Mouse (Mus musculus) hindbrain, embryonic 13.5 days (tissue): Measurements from ENCODE around the gene Mark3. TPM values are rescaled to one million over a fixed set of nuclear protein-coding genes. Genes with fewer than 3 reads are reported as not detected.
A peak's percentile ranks its signal among the peaks of the same experiment; 100 is the strongest.

Experiments used
- ATAC-seq: fragments of 200-750 bp; cut with Nextera tagmentation; 2 replicates; pipeline ENCODE4 v1.8.0; 2017; ENCODE audit warnings: moderate TSS enrichment; ENCODE audit not compliant: low FRiP score
- H3K27ac ChIP-seq: fragments of 300-500 bp; sonication (generic); 2 replicates; pipeline ENCODE4 v1.5.1; 2015; ENCODE audit warnings: inconsistent platforms, mild to moderate bottlenecking, moderate library complexity
- H3K27me3 ChIP-seq: fragments of 300-500 bp; sonication (generic); 2 replicates; pipeline ENCODE4 v1.6.1; 2015; ENCODE audit warnings: mild to moderate bottlenecking, inconsistent platforms
- H3K36me3 ChIP-seq: fragments of 300-500 bp; sonication (generic); 2 replicates; pipeline ENCODE4 v1.6.1; 2015; ENCODE audit warnings: mild to moderate bottlenecking, inconsistent platforms
- H3K4me1 ChIP-seq: fragments of 300-500 bp; sonication (generic); replicated peaks from 2 replicates; pipeline ENCODE4 v1.6.1; 2015; ENCODE audit warnings: inconsistent platforms
- H3K4me2 ChIP-seq: fragments of 300-500 bp; sonication (generic); 2 replicates; pipeline ENCODE4 v1.6.1; 2015; ENCODE audit warnings: inconsistent platforms, mild to moderate bottlenecking, moderate library complexity
- H3K4me3 ChIP-seq: fragments of 300-500 bp; sonication (generic); 2 replicates; pipeline ENCODE4 v1.5.1; 2015; ENCODE audit warnings: mild to moderate bottlenecking, inconsistent platforms
- H3K9ac ChIP-seq: fragments of 300-500 bp; sonication (generic); 2 replicates; pipeline ENCODE4 v1.6.1; 2015; ENCODE audit warnings: mild to moderate bottlenecking, inconsistent platforms
- H3K9me3 ChIP-seq: fragments of 300-500 bp; sonication (generic); 2 replicates; pipeline ENCODE4 v1.6.1; 2016; ENCODE audit warnings: inconsistent platforms
- WGBS: fragments of 180-500 bp; shearing (Covaris S2); methylation state at CpG from one replicate; pipeline ENCODE4 v1.1.7; 2015; 5-methylcytosine and 5-hydroxymethylcytosine counted together
- polyA plus RNA-seq: library from polyadenylated mRNA; unstranded; fragments of >200 nt; fragmentation: Nextera tagmentation; extraction: Ambion mirVana; gene quantifications from 2 replicates; pipeline ENCODE4 v1.2.1, GENCODE M21; 2015

The Mark3 gene
- polyA plus RNA-seq, 1 experiment from 2014 or later, result 50.9 TPM

GRCm38 (mm10) chr12:111670976-111671375, 96.7 kb downstream of the Mark3 start:
- peak overlapping the region; percentile 91 for H3K4me3 ChIP-seq
- H3K36me3 ChIP-seq, result peaks cover 24% of the 10 kb centered on the region
- H3K9ac ChIP-seq, result peak overlapping the region; percentile 99
- peak overlapping the region; percentile 97 for H3K27ac ChIP-seq
- ATAC-seq, result 0 out of 2 replicates have a peak, but pooled peaks have one; percentile 0
- H3K9me3 ChIP-seq, result no peaks in the 10 kb centered on the region
- H3K27me3 ChIP-seq, result peaks cover 11% of the 10 kb centered on the region
- peak overlapping the region; percentile 95 for H3K4me2 ChIP-seq
- under 1% methylated on average over 35 of the region's 35 CpGs for WGBS
- peaks cover 39% of the 10 kb centered on the region for H3K4me1 ChIP-seq

GRCm38 (mm10) chr12:111671431-111671902, 97.1 kb downstream of the Mark3 start:
- ATAC-seq, result peak; percentile 50
- Histone ChIP-seq H3K27ac (peak overlapping the region; percentile 97), H3K36me3 (peaks cover 24% of the 10 kb centered on the region), H3K4me2 (peak overlapping the region; percentile 95), H3K4me3 (peak overlapping the region; percentile 91), H3K9me3 (no peaks in the 10 kb centered on the region), H3K27me3 (peaks cover 11% of the 10 kb centered on the region), H3K9ac (peak overlapping the region; percentile 99), H3K4me1 (peaks cover 39% of the 10 kb centered on the region)
- under 1% methylated on average over 34 of the region's 34 CpGs for WGBS

- peaks cover 43% of the 10 kb centered on the region for H3K4me1 ChIP-seq
- peaks cover 11% of the 10 kb centered on the region for H3K27me3 ChIP-seq
- peak within 1 kb of the TSS; percentile 95 for H3K4me2 ChIP-seq
- H3K4me3 ChIP-seq, result peak within 1 kb of the TSS; percentile 91
- 0% methylated on average over 31 of the region's 31 CpGs for WGBS
- no peaks in the 10 kb centered on the region for H3K9me3 ChIP-seq
- H3K36me3 ChIP-seq, result peaks cover 19% of the 10 kb centered on the region
- H3K27ac ChIP-seq, result peak within 1 kb of the TSS; percentile 97
- ATAC-seq, result peak; percentile 86
- peak within 1 kb of the TSS; percentile 99 for H3K9ac ChIP-seq
These were observed 97.9 kb downstream of the Mark3 start, which contains the start of gene Ckb for GRCm38 (mm10) chr12:111672176-111672575. Ckb (minus strand) TSS chr12:111672338.

- Histone ChIP-seq H3K27ac (peak overlapping the region; percentile 97), H3K4me2 (peak overlapping the region; percentile 95), H3K4me3 (peak overlapping the region; percentile 91), H3K9ac (peak overlapping the region; percentile 99), H3K4me1 (peaks cover 48% of the 10 kb centered on the region), H3K9me3 (no peaks in the 10 kb centered on the region), H3K36me3 (peaks cover 16% of the 10 kb centered on the region), H3K27me3 (peaks cover 11% of the 10 kb centered on the region)
- WGBS, result 9% methylated on average over 12 of the region's 12 CpGs
- ATAC-seq, result peak; percentile 37
These were observed 98.3 kb downstream of the Mark3 start for GRCm38 (mm10) chr12:111672581-111672980.

- 70% methylated on average over 2 of the region's 2 CpGs for WGBS
- ATAC-seq, result no peak
- Histone ChIP-seq H3K36me3 (peaks cover 5% of the 10 kb centered on the region; the same call in 1 of the 2 replicates), H3K9ac (no peak overlapping the region), H3K4me2 (no peak overlapping the region), H3K4me1 (peaks cover 42% of the 10 kb centered on the region), H3K27ac (no peak overlapping the region), H3K9me3 (no peaks in the 10 kb centered on the region), H3K4me3 (no peak overlapping the region), H3K27me3 (peaks cover 11% of the 10 kb centered on the region)
These were observed 100.6 kb downstream of the Mark3 start for GRCm38 (mm10) chr12:111674850-111675486.

- peaks cover 11% of the 10 kb centered on the region for H3K27me3 ChIP-seq
- no peak overlapping the region for H3K27ac ChIP-seq
- peaks cover 10% of the 10 kb centered on the region; the same call in 1 of the 2 replicates for H3K36me3 ChIP-seq
- no peak overlapping the region; the same call in 1 of the 2 replicates for H3K9ac ChIP-seq
- no peak for ATAC-seq
- no peaks in the 10 kb centered on the region for H3K9me3 ChIP-seq
- WGBS, result 85% methylated on average over 6 of the region's 6 CpGs
- H3K4me3 ChIP-seq, result no peak overlapping the region
- no peak overlapping the region for H3K4me2 ChIP-seq
- H3K4me1 ChIP-seq, result peaks cover 31% of the 10 kb centered on the region
These were observed 101.7 kb downstream of the Mark3 start for GRCm38 (mm10) chr12:111675797-111676580.

- peaks cover 23% of the 10 kb centered on the region for H3K36me3 ChIP-seq
- no peaks in the 10 kb centered on the region for H3K9me3 ChIP-seq
- peaks cover 31% of the 10 kb centered on the region for H3K4me1 ChIP-seq
- peak overlapping the region; percentile 97 for H3K27ac ChIP-seq
- peaks cover 11% of the 10 kb centered on the region for H3K27me3 ChIP-seq
- peak overlapping the region; percentile 90 for H3K4me3 ChIP-seq
- H3K9ac ChIP-seq, result peak overlapping the region; percentile 88
- peak overlapping the region; percentile 99 for H3K4me2 ChIP-seq
- 12% methylated on average over 5 of the region's 5 CpGs for WGBS
- ATAC-seq, result peak; percentile 11; the same call in 1 of the 2 replicates
These were observed 103.1 kb downstream of the Mark3 start for GRCm38 (mm10) chr12:111677421-111677820.

GRCm38 (mm10) chr12:111677882-111678669, 103.8 kb downstream of the Mark3 start, which contains the start of gene Trmt61a:
Trmt61a (plus strand) TSS chr12:111678105.
- WGBS, result under 1% methylated on average over 51 of the region's 51 CpGs

GRCm38 (mm10) chr12:111678670-111678933, 104.3 kb downstream of the Mark3 start:
- no peak for ATAC-seq
- Histone ChIP-seq H3K4me2 (peak overlapping the region; percentile 99), H3K9me3 (no peaks in the 10 kb centered on the region), H3K36me3 (peaks cover 29% of the 10 kb centered on the region), H3K4me3 (peak overlapping the region; percentile 90), H3K27me3 (peaks cover 11% of the 10 kb centered on the region), H3K27ac (no peak overlapping the region), H3K4me1 (peaks cover 25% of the 10 kb centered on the region), H3K9ac (peak overlapping the region; percentile 88)
- 8% methylated on average over 13 of the region's 13 CpGs for WGBS

More at GRCm38 (mm10) chr12:111677882-111678669, 103.8 kb downstream of the Mark3 start, which contains the start of gene Trmt61a:
- peaks cover 27% of the 10 kb centered on the region for H3K36me3 ChIP-seq
- no peaks in the 10 kb centered on the region for H3K9me3 ChIP-seq
- H3K27me3 ChIP-seq, result peaks cover 11% of the 10 kb centered on the region
- ATAC-seq, result peak; percentile 90
- H3K4me3 ChIP-seq, result peak within 1 kb of the TSS; percentile 90
- H3K9ac ChIP-seq, result peak within 1 kb of the TSS; percentile 88
- peak within 1 kb of the TSS; percentile 99 for H3K4me2 ChIP-seq
- H3K27ac ChIP-seq, result peak within 1 kb of the TSS; percentile 97
- H3K4me1 ChIP-seq, result peaks cover 25% of the 10 kb centered on the region

- Histone ChIP-seq H3K9me3 (no peaks in the 10 kb centered on the region), H3K4me1 (peaks cover 25% of the 10 kb centered on the region), H3K4me3 (peak overlapping the region; percentile 90), H3K36me3 (peaks cover 33% of the 10 kb centered on the region), H3K4me2 (peak overlapping the region; percentile 99), H3K9ac (peak overlapping the region; percentile 88), H3K27ac (no peak overlapping the region), H3K27me3 (peaks cover 9% of the 10 kb centered on the region)
- WGBS, result 59% methylated on average over 7 of the region's 7 CpGs
- ATAC-seq, result no peak
These were observed 104.7 kb downstream of the Mark3 start for GRCm38 (mm10) chr12:111678997-111679396.

- H3K4me1 ChIP-seq, result peaks cover 25% of the 10 kb centered on the region
- H3K36me3 ChIP-seq, result peaks cover 36% of the 10 kb centered on the region
- H3K27me3 ChIP-seq, result no peaks in the 10 kb centered on the region
- H3K4me3 ChIP-seq, result no peak overlapping the region
- H3K27ac ChIP-seq, result no peak overlapping the region
- WGBS, result 94% methylated on average over 13 of the region's 13 CpGs
- H3K9me3 ChIP-seq, result no peaks in the 10 kb centered on the region
- no peak overlapping the region for H3K4me2 ChIP-seq
- no peak overlapping the region for H3K9ac ChIP-seq
- no peak for ATAC-seq
These were observed 106.3 kb downstream of the Mark3 start for GRCm38 (mm10) chr12:111680661-111681060.
